Mouse (Mus musculus): Measurements from ENCODE around the gene Plagl2. TPM values are rescaled to one million over a fixed set of nuclear protein-coding genes. Genes with fewer than 3 reads are reported as not detected.

Plagl2 gene
- 3.7 and 5.1 TPM in 2 replicates for polyA plus RNA-seq (2012; rRNA removed)

GRCm38 (mm10) chr2:153241250-153242014 lies at the start of gene Plagl2, which contains the start of gene Pofut1:
TSS of gene Plagl2 (minus strand) at chr2:153241426.
TSS of gene Pofut1 (plus strand) at chr2:153241533.

GRCm38 (mm10) chr2:153224946-153225594 lies 16.2 kb downstream of the Plagl2 start, which contains the start of gene Tspyl3:
TSS of gene Tspyl3 (minus strand) at chr2:153225441.

Other genes starting within 250 kb of the Plagl2 start
- gene Pdrg1, start 226.0 kb downstream of the Plagl2 start, polyA plus RNA-seq (2012; rRNA removed): 12.1 and 14.0 TPM in 2 replicates
- gene Xkr7, start 209.6 kb downstream of the Plagl2 start, polyA plus RNA-seq (2012; rRNA removed): 0.08 and 0.30 TPM in 2 replicates
- 7.9 and 12.4 TPM in 2 replicates for gene Ccm2l, start 175.5 kb downstream of the Plagl2 start, polyA plus RNA-seq (2012; rRNA removed)
- gene Hck, start 133.0 kb downstream of the Plagl2 start, polyA plus RNA-seq (2012; rRNA removed): 5.2 and 7.3 TPM in 2 replicates
- gene Tm9sf4, start 80.1 kb downstream of the Plagl2 start, polyA plus RNA-seq (2012; rRNA removed): 25.3 and 35.7 TPM in 2 replicates
- 0.91 and 1.3 TPM in 2 replicates for gene Tspyl3, start 16.0 kb downstream of the Plagl2 start, polyA plus RNA-seq (2012; rRNA removed)
- gene Pofut1, start 107 bp upstream of the Plagl2 start, polyA plus RNA-seq (2012; rRNA removed): 4.0 and 5.0 TPM in 2 replicates
- gene Kif3b, start 50.0 kb upstream of the Plagl2 start, polyA plus RNA-seq (2012; rRNA removed): 1.3 and 1.9 TPM in 2 replicates
- 1.9 and 3.1 TPM in 2 replicates for gene Asxl1, start 104.4 kb upstream of the Plagl2 start, polyA plus RNA-seq (2012; rRNA removed)

Data from stomach, adult 2 months (tissue).